Mouse (Mus musculus): ENCODE data around the gene Gm4216.
"Not testable (repeated sequence)": the region's sequence is repeated elsewhere in the genome, so short reads cannot be mapped to it uniquely, and the experiment has no call there.

Gm4216 gene

GRCm38 (mm10) chr7:23019823-23020222 lies at the start of gene Gm4216:
Gene Gm4216 (minus strand): TSS chr7:23019923.
- DNase-seq (ENCODE audit: low spot score), result not testable (repeated sequence)

DNA sequence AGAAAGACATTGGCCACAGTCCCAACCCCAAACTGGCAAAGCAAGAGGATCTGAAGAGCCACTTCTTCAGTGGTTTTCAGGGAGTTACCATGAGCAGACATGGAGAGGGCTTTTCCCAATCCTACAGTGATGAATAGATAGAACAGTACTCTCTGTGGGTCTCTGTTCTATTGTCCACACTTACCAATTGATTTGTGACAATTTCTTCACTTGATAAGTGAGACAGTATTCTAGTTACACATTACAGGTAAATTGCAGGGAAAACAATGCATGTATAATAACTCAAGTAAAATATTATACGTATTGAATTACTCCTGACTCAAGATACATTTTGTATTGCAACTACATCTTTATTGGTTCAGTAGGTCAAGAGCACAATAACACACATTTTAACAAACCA lies 47.6 kb upstream of the Gm4216 start, which contains the start of gene Gm8720:
Gm8720 (minus strand) TSS at position 101 of the 400 bp plus-strand sequence.
- DNase-seq (ENCODE audit: low spot score), result not testable (repeated sequence)

- DNase-seq (ENCODE audit: low spot score), result not testable (repeated sequence)
Observed at GRCm38 (mm10) chr7:23055240-23055639, 35.5 kb upstream of the Gm4216 start, which contains the start of gene Vmn1r163. Gene Vmn1r163 (plus strand): TSS chr7:23055540.

DNA sequence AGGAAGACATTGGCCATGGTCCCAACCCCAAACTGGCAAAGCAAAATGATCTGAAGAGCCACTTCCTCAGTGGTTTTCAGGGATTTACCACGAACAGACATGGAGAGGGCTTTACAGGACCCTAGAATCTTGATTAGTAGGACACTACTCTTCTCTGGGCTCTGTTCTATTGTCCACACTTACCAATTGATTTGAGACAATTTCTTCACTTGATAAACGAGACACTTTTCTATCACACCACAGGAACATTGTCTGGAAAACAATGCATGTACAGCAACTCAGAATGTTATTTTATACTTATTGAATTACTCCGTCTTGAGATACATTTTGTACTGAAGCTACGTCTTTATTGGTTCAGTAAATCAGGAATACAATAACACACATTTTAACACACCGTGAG lies 35.1 kb downstream of the Gm4216 start, which contains the start of gene Gm4214:
Gm4214 (minus strand) TSS at position 101 of the 400 bp plus-strand sequence.
- not testable (repeated sequence) for DNase-seq (ENCODE audit: low spot score)
